ENCODE assay signal across 8 mouse cellular contexts in the genomic region with DNA sequence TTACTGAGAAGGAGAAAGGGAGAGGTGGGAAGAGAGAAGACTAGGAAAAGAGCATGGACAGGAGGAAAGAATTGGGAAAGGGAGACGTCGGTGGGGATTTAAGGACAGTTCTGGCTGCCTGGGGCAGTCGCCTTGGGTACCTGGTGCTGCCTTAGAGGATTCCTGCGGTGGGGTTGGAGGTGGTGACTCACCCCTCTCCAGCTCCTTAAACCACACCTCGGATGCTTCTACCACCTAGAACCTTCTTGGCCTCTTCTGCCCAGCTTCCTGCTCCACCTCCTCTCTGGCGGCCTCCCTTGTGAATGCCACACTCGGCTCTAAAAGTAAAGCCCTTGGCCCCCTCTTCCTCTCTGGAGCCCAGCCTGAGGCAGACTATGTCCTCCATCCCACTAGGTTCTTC. TPM values are rescaled to one million over a fixed set of nuclear protein-coding genes. Genes with fewer than 3 reads are reported as not detected.
DNase-seq lines count a peak whose midpoint lies in the region; ATAC-seq lines count a peak whose summit lies in the region.

No protein-coding gene starts in this region.

- H3K4me2 ChIP-seq in kidney, embryonic 16.5 days (replicated peaks; ENCODE audit: low read depth, low read length) = peak overlapping the region; percentile 57
- peak overlapping the region; percentile 46 for H3K4me2 ChIP-seq in heart, embryonic 16.5 days (ENCODE audit: low read depth, low read length)
- H3K4me2 ChIP-seq in liver, embryonic 15.5 days = peak overlapping the region; percentile 76
- H3K4me2 ChIP-seq in neural tube, embryonic 14.5 days (ENCODE audit: low read depth, low read length) = peak overlapping the region; percentile 31; the same call in 1 of the 2 replicates

- no peak for DNase-seq in kidney, adult 8-10 months
- no peak for DNase-seq in layer of hippocampus, adult 18-20 months (ENCODE audit: low spot score in 2 of 2)
- DNase-seq in adrenal gland, postnatal 14 days = no peak
- DNase-seq in left cerebral cortex, postnatal 14 days (ENCODE audit: low spot score in 2 of 2) = no peak

- intact Hi-C loops in left cerebral cortex, postnatal 14 days (cut with DNase I) = no loop called here

- H3K4me3 ChIP-seq in kidney, embryonic 16.5 days (ENCODE audit: low read length) = peak overlapping the region; percentile 42
- 0 out of 2 replicates have a peak overlapping the region, but pooled peaks have one; percentile 13 for H3K4me3 ChIP-seq in heart, embryonic 16.5 days (ENCODE audit: low read length)
- H3K4me3 ChIP-seq in liver, embryonic 15.5 days (replicated peaks) = peak overlapping the region; percentile 46
- no peak overlapping the region for H3K4me3 ChIP-seq in neural tube, embryonic 14.5 days (ENCODE audit: low read depth, low read length)

- H3K9me3 ChIP-seq in kidney, embryonic 16.5 days (ENCODE audit: low read length) = peaks cover 4% of the 10 kb centered on the region; the same call in 1 of the 2 replicates
- no peaks in the 10 kb centered on the region for H3K9me3 ChIP-seq in heart, embryonic 16.5 days (replicated peaks; ENCODE audit: control insufficient read depth, low read length)
- H3K9me3 ChIP-seq in liver, embryonic 15.5 days (replicated peaks) = no peaks in the 10 kb centered on the region; the same call in 1 of the 2 replicates
- no peaks in the 10 kb centered on the region for H3K9me3 ChIP-seq in neural tube, embryonic 14.5 days (ENCODE audit: control insufficient read depth, low read length)

- peaks cover 11% of the 10 kb centered on the region; the same call in 1 of the 2 replicates for H3K4me1 ChIP-seq in kidney, embryonic 16.5 days (ENCODE audit: insufficient read depth, low read length)
- peaks cover 12% of the 10 kb centered on the region for H3K4me1 ChIP-seq in heart, embryonic 16.5 days (ENCODE audit: control insufficient read depth, insufficient read depth, low read length)
- H3K4me1 ChIP-seq in liver, embryonic 15.5 days (replicated peaks) = peaks cover 56% of the 10 kb centered on the region
- no peaks in the 10 kb centered on the region for H3K4me1 ChIP-seq in neural tube, embryonic 14.5 days (ENCODE audit: control insufficient read depth, insufficient read depth, low read length)

- peak overlapping the region; percentile 66 for H3K27ac ChIP-seq in kidney, embryonic 16.5 days (ENCODE audit: low read length)
- peak overlapping the region; percentile 72 for H3K27ac ChIP-seq in heart, embryonic 16.5 days (ENCODE audit: low read length)
- H3K27ac ChIP-seq in liver, embryonic 15.5 days (replicated peaks) = no peak overlapping the region
- no peak overlapping the region for H3K27ac ChIP-seq in neural tube, embryonic 14.5 days (ENCODE audit: low read depth, low read length)

- H3K27me3 ChIP-seq in kidney, embryonic 16.5 days (ENCODE audit: insufficient read depth, low read length) = no peaks in the 10 kb centered on the region
- H3K27me3 ChIP-seq in heart, embryonic 16.5 days (ENCODE audit: control insufficient read depth, insufficient read depth, low read length) = no peaks in the 10 kb centered on the region
- H3K27me3 ChIP-seq in liver, embryonic 15.5 days = peaks cover 14% of the 10 kb centered on the region; the same call in 1 of the 2 replicates
- H3K27me3 ChIP-seq in neural tube, embryonic 14.5 days (ENCODE audit: control insufficient read depth, insufficient read depth, low read length) = no peaks in the 10 kb centered on the region

- 21% methylated on average over 7 of the region's 7 CpGs for WGBS in kidney, embryonic 16.5 days
- WGBS in heart, embryonic 16.5 days = 24% methylated on average over 7 of the region's 7 CpGs
- WGBS in liver, embryonic 15.5 days (ENCODE audit: insufficient replicate concordance) = 17% methylated on average over 7 of the region's 7 CpGs
- WGBS in neural tube, embryonic 14.5 days = 33% methylated on average over 7 of the region's 7 CpGs

- peak; percentile 40 for ATAC-seq in kidney, embryonic 16.5 days (ENCODE audit: low FRiP score, low TSS enrichment)
- ATAC-seq in heart, embryonic 16.5 days (replicated peaks; ENCODE audit: extremely low read depth, insufficient read depth, low FRiP score) = no peak
- no peak for ATAC-seq in liver, embryonic 15.5 days (ENCODE audit: insufficient read depth)
- no peak for ATAC-seq in neural tube, embryonic 14.5 days (ENCODE audit: low read depth)

- H3K9ac ChIP-seq in kidney, embryonic 16.5 days (replicated peaks; ENCODE audit: low read length) = peak overlapping the region; percentile 55
- H3K9ac ChIP-seq in heart, embryonic 16.5 days (ENCODE audit: low read length) = 0 out of 2 replicates have a peak overlapping the region, but pooled peaks have one; percentile 23
- H3K9ac ChIP-seq in liver, embryonic 15.5 days = peak overlapping the region; percentile 25; the same call in 1 of the 2 replicates
- 0 out of 2 replicates have a peak overlapping the region, but pooled peaks have one; percentile 21 for H3K9ac ChIP-seq in neural tube, embryonic 14.5 days (replicated peaks; ENCODE audit: low read depth, low read length)

- peaks cover 29% of the 10 kb centered on the region for H3K36me3 ChIP-seq in kidney, embryonic 16.5 days (ENCODE audit: insufficient read depth, low read length)
- H3K36me3 ChIP-seq in heart, embryonic 16.5 days (ENCODE audit: control insufficient read depth, insufficient read depth) = peaks cover 56% of the 10 kb centered on the region
- no peaks in the 10 kb centered on the region for H3K36me3 ChIP-seq in liver, embryonic 15.5 days (replicated peaks)
- no peaks in the 10 kb centered on the region for H3K36me3 ChIP-seq in neural tube, embryonic 14.5 days (ENCODE audit: control insufficient read depth, insufficient read depth, low read length)

RNA-seq across cellular contexts. Expression of gene Nop53, which starts 9.6 kb away (rescaled TPM):
- 198 and 212 TPM in 2 replicates for polyA plus RNA-seq in kidney, embryonic 16.5 days (2015; fragmentation: Nextera tagmentation; extraction: Ambion mirVana)
- polyA plus RNA-seq in heart, embryonic 16.5 days (2015; fragmentation: Nextera tagmentation; extraction: Ambion mirVana) = 128 and 154 TPM in 2 replicates
- polyA plus RNA-seq in liver, embryonic 15.5 days (2015; fragmentation: Nextera tagmentation; extraction: Ambion mirVana) = 76.1 and 81.2 TPM in 2 replicates
- polyA plus RNA-seq in neural tube, embryonic 14.5 days (2014; fragmentation: Nextera tagmentation; extraction: Ambion mirVana) = 99.9 and 122 TPM in 2 replicates
- 100 to 1,000 TPM; 143 to 144 TPM for total RNA-seq in layer of hippocampus, adult 18-20 months (2021)
- 196 and 213 TPM in 2 replicates for total RNA-seq in adrenal gland, postnatal 14 days (2021)
- total RNA-seq in left cerebral cortex, postnatal 14 days (2021) = 100 to 1,000 TPM in 1 of 2 experiments, 10 to 100 TPM in 1; 97.9 to 106 TPM

RNA-seq across cellular contexts. Expression of gene Ehd2, which starts 11.9 kb away (rescaled TPM):
- 36.8 and 37.9 TPM in 2 replicates for polyA plus RNA-seq in kidney, embryonic 16.5 days (2015; fragmentation: Nextera tagmentation; extraction: Ambion mirVana)
- polyA plus RNA-seq in heart, embryonic 16.5 days (2015; fragmentation: Nextera tagmentation; extraction: Ambion mirVana) = 61.8 and 66.7 TPM in 2 replicates
- polyA plus RNA-seq in liver, embryonic 15.5 days (2015; fragmentation: Nextera tagmentation; extraction: Ambion mirVana) = 4.1 and 4.6 TPM in 2 replicates
- 3.2 and 5.5 TPM in 2 replicates for polyA plus RNA-seq in neural tube, embryonic 14.5 days (2014; fragmentation: Nextera tagmentation; extraction: Ambion mirVana)
- 1 to 10 TPM; 5.6 to 6.1 TPM for total RNA-seq in layer of hippocampus, adult 18-20 months (2021)
- total RNA-seq in adrenal gland, postnatal 14 days (2021) = 119 and 121 TPM in 2 replicates
- 1 to 10 TPM; 6.8 to 8.4 TPM for total RNA-seq in left cerebral cortex, postnatal 14 days (2021)

RNA-seq across cellular contexts. Expression of gene Selenow, which starts 33.3 kb away (rescaled TPM):
- polyA plus RNA-seq in kidney, embryonic 16.5 days (2015; fragmentation: Nextera tagmentation; extraction: Ambion mirVana) = 690 and 706 TPM in 2 replicates
- 654 and 659 TPM in 2 replicates for polyA plus RNA-seq in heart, embryonic 16.5 days (2015; fragmentation: Nextera tagmentation; extraction: Ambion mirVana)
- 246 and 279 TPM in 2 replicates for polyA plus RNA-seq in liver, embryonic 15.5 days (2015; fragmentation: Nextera tagmentation; extraction: Ambion mirVana)
- 1,481 and 1,546 TPM in 2 replicates for polyA plus RNA-seq in neural tube, embryonic 14.5 days (2014; fragmentation: Nextera tagmentation; extraction: Ambion mirVana)
- total RNA-seq in layer of hippocampus, adult 18-20 months (2021) = 1,000 to 10,000 TPM; 1,389 to 1,431 TPM
- total RNA-seq in adrenal gland, postnatal 14 days (2021) = 191 and 202 TPM in 2 replicates
- total RNA-seq in left cerebral cortex, postnatal 14 days (2021) = 1,000 to 10,000 TPM; 1,549 to 1,751 TPM

Comparison
In these comparisons a context has a peak if more than half of its experiments do, and no peak if none do; other contexts are left out.
1. H3K27ac ChIP-seq: peak in kidney, embryonic 16.5 days (single experiment) and heart, embryonic 16.5 days (single experiment); none in liver, embryonic 15.5 days (single experiment) and neural tube, embryonic 14.5 days (single experiment).
2. Peak in every context shown above with its lines, with median percentiles within 50 percentile points of each other: H3K4me2 ChIP-seq and H3K9ac ChIP-seq.